Mouse (Mus musculus) midbrain, postnatal 0 days (tissue): ENCODE results near the gene Gm10521. TPM values are rescaled to one million over a fixed set of nuclear protein-coding genes. Genes with fewer than 3 reads are reported as not detected.

Experiments used
- ATAC-seq: fragments of 200-750 bp; cut with Nextera tagmentation; 2 replicates; pipeline ENCODE4 v1.8.0; 2017; ENCODE audit warnings: moderate number of reproducible peaks, mild to moderate bottlenecking, moderate TSS enrichment, moderate library complexity; ENCODE audit not compliant: low FRiP score
- DNase-seq: peaks from one replicate; pipeline ENCODE4 v3.0.0-alpha.2; 2015; ENCODE audit warnings: low spot score
- H3K27ac ChIP-seq: fragments of 300-500 bp; sonication (generic); 2 replicates; pipeline ENCODE4 v1.5.1; 2014; ENCODE audit warnings: low read depth, mild to moderate bottlenecking, low read length, mixed read lengths
- H3K27me3 ChIP-seq: fragments of 300-500 bp; sonication (generic); 2 replicates; pipeline ENCODE4 v1.6.1; 2014; ENCODE audit warnings: low read length, control low read depth, mixed read lengths; ENCODE audit not compliant: insufficient read depth
- H3K36me3 ChIP-seq: fragments of 300-500 bp; sonication (generic); 2 replicates; pipeline ENCODE4 v1.6.1; 2014; ENCODE audit warnings: low read length, control low read depth, mixed read lengths; ENCODE audit not compliant: insufficient read depth
- H3K4me1 ChIP-seq: fragments of 300-500 bp; sonication (generic); 2 replicates; pipeline ENCODE4 v1.6.1; 2014; ENCODE audit warnings: mild to moderate bottlenecking, control low read depth, antibody characterized with exemption, low read length, mixed read lengths; ENCODE audit not compliant: insufficient read depth
- H3K4me2 ChIP-seq: fragments of 300-500 bp; sonication (generic); 2 replicates; pipeline ENCODE4 v1.6.1; 2014; ENCODE audit warnings: low read depth, mild to moderate bottlenecking, low read length, mixed read lengths; ENCODE audit not compliant: poor library complexity, severe bottlenecking
- H3K4me3 ChIP-seq: fragments of 300-500 bp; sonication (generic); 2 replicates; pipeline ENCODE4 v1.5.1; 2014; ENCODE audit warnings: low read depth, mild to moderate bottlenecking, low read length, moderate library complexity
- H3K9ac ChIP-seq: fragments of 300-500 bp; sonication (generic); replicated peaks from 2 replicates; pipeline ENCODE4 v1.6.1; 2014; ENCODE audit warnings: mild to moderate bottlenecking, low read length, moderate library complexity, mixed read lengths; ENCODE audit not compliant: poor library complexity, severe bottlenecking
- H3K9me3 ChIP-seq: fragments of 300-500 bp; sonication (generic); 2 replicates; pipeline ENCODE4 v1.6.1; 2016; ENCODE audit warnings: low read length, control low read depth
- CTCF ChIP-seq: IDR thresholded peaks from 2 replicates; pipeline ENCODE4 v1.5.1; 2016; ENCODE audit warnings: antibody characterized with exemption, mild to moderate bottlenecking
- WGBS: fragments of 180-500 bp; shearing (Covaris S2); extraction: QIAGEN DNeasy Blood & Tissue Kit; methylation state at CpG from one replicate; pipeline ENCODE4 v1.1.7; 2014; 5-methylcytosine and 5-hydroxymethylcytosine counted together
- polyA plus RNA-seq: library from polyadenylated mRNA; unstranded; fragments of >200 nt; fragmentation: Nextera tagmentation; extraction: Ambion mirVana; gene quantifications from 2 replicates; pipeline ENCODE4 v1.2.1, GENCODE M21; 2015
- total RNA-seq: library from RNA; depleted of rRNA; stranded (reverse); fragments of >200 nt; gene quantifications from 2 replicates; pipeline ENCODE4 v1.2.3, GENCODE M21; 2014

Gm10521 gene
- total and polyA plus RNA-seq, 2 experiments from 2014 or later: not detected

GRCm38 (mm10) chr1:171904011-171904410, 8.5 kb downstream of the Gm10521 start:
- Histone ChIP-seq H3K36me3 (no peaks in the 10 kb centered on the region), H3K4me2 (no peak overlapping the region), H3K4me1 (no peaks in the 10 kb centered on the region), H3K27me3 (no peaks in the 10 kb centered on the region), H3K9ac (no peak overlapping the region), H3K27ac (no peak overlapping the region), H3K9me3 (no peaks in the 10 kb centered on the region), H3K4me3 (no peak overlapping the region)
- DNase-seq: no peak
- TF ChIP-seq CTCF: no peak
- no peak for ATAC-seq
- 72% methylated on average over 1 of the region's 1 CpGs for WGBS

- 72% methylated on average over 13 of the region's 13 CpGs for WGBS
- Histone ChIP-seq H3K4me2 (no peak overlapping the region), H3K9me3 (no peaks in the 10 kb centered on the region), H3K4me3 (no peak overlapping the region), H3K4me1 (no peaks in the 10 kb centered on the region), H3K36me3 (no peaks in the 10 kb centered on the region), H3K9ac (no peak overlapping the region), H3K27ac (no peak overlapping the region), H3K27me3 (no peaks in the 10 kb centered on the region)
- TF ChIP-seq CTCF: no peak
- ATAC-seq (no peak), DNase-seq (no peak)
These were observed 20.4 kb downstream of the Gm10521 start for GRCm38 (mm10) chr1:171915638-171916458.

- H3K9me3 ChIP-seq: no peaks in the 10 kb centered on the region
- H3K9ac ChIP-seq: no peak within 1 kb of the TSS
- H3K4me2 ChIP-seq: no peak within 1 kb of the TSS
- no peak for DNase-seq
- ATAC-seq: no peak
- H3K36me3 ChIP-seq: no peaks in the 10 kb centered on the region
- H3K27me3 ChIP-seq: no peaks in the 10 kb centered on the region
- H3K4me3 ChIP-seq: no peak within 1 kb of the TSS
- no peak within 1 kb of the TSS for H3K27ac ChIP-seq
- 87% methylated on average over 14 of the region's 14 CpGs for WGBS
- no peaks in the 10 kb centered on the region for H3K4me1 ChIP-seq
- TF ChIP-seq CTCF: no peak
These were observed 22.0 kb downstream of the Gm10521 start, which contains the start of gene Slamf6 for GRCm38 (mm10) chr1:171917305-171918039. Slamf6 (plus strand) TSS chr1:171917515.

- H3K4me1 ChIP-seq: no peaks in the 10 kb centered on the region
- no peaks in the 10 kb centered on the region for H3K9me3 ChIP-seq
- no peaks in the 10 kb centered on the region for H3K36me3 ChIP-seq
- TF ChIP-seq CTCF: no peak
- DNase-seq (no peak), ATAC-seq (no peak)
- no peak overlapping the region for H3K9ac ChIP-seq
- H3K27ac ChIP-seq: no peak overlapping the region
- no peak overlapping the region for H3K4me2 ChIP-seq
- 88% methylated on average over 12 of the region's 12 CpGs for WGBS
- H3K27me3 ChIP-seq: no peaks in the 10 kb centered on the region
- no peak overlapping the region for H3K4me3 ChIP-seq
These were observed 22.9 kb downstream of the Gm10521 start for GRCm38 (mm10) chr1:171918136-171918920.

GRCm38 (mm10) chr1:171919193-171919592, 23.7 kb downstream of the Gm10521 start:
- Histone ChIP-seq H3K36me3 (no peaks in the 10 kb centered on the region), H3K27me3 (no peaks in the 10 kb centered on the region), H3K4me1 (no peaks in the 10 kb centered on the region), H3K27ac (no peak overlapping the region), H3K4me3 (no peak overlapping the region), H3K9ac (no peak overlapping the region), H3K4me2 (no peak overlapping the region), H3K9me3 (no peaks in the 10 kb centered on the region)
- DNase-seq (no peak), ATAC-seq (no peak)
- no peak for TF ChIP-seq CTCF
- WGBS: 77% methylated on average over 5 of the region's 5 CpGs
